Mouse (Mus musculus) ES-Bruce4 (cell line): Measurements from ENCODE around the gene Odf3l1. TPM values are rescaled to one million over a fixed set of nuclear protein-coding genes. Genes with fewer than 3 reads are reported as not detected.

Experiments used
- H3K27ac ChIP-seq: 2 replicates; pipeline ENCODE4 v1.5.1; 2012; ENCODE audit warnings: low read length, inconsistent platforms; ENCODE audit not compliant: insufficient read depth
- H3K27me3 ChIP-seq: 2 replicates; pipeline ENCODE4 v1.6.1; 2012; ENCODE audit warnings: mild to moderate bottlenecking, low read length, inconsistent platforms; ENCODE audit not compliant: control insufficient read depth, poor library complexity, insufficient read depth, severe bottlenecking
- H3K36me3 ChIP-seq: 2 replicates; pipeline ENCODE4 v1.6.1; 2012; ENCODE audit warnings: inconsistent platforms, mild to moderate bottlenecking, low read length, moderate library complexity; ENCODE audit not compliant: control insufficient read depth, poor library complexity, insufficient read depth, severe bottlenecking
- H3K4me1 ChIP-seq: one replicate; pipeline ENCODE4 v1.8.1; 2011; ENCODE audit warnings: low read length; ENCODE audit not compliant: control insufficient read depth, insufficient read depth
- H3K4me3 ChIP-seq: 2 replicates; pipeline ENCODE4 v1.5.1; 2011; ENCODE audit warnings: low read depth, mild to moderate bottlenecking, low read length
- H3K9ac ChIP-seq: 2 replicates; pipeline ENCODE4 v1.6.1; 2012; ENCODE audit warnings: low read depth, mild to moderate bottlenecking, inconsistent platforms; ENCODE audit not compliant: poor library complexity, severe bottlenecking
- H3K9me3 ChIP-seq: replicated peaks from 2 replicates; pipeline ENCODE4 v1.6.1; 2012; ENCODE audit warnings: mild to moderate bottlenecking, low read length, inconsistent platforms; ENCODE audit not compliant: control insufficient read depth, poor library complexity, insufficient read depth, severe bottlenecking
- CTCF ChIP-seq: IDR thresholded peaks from one replicate; pipeline ENCODE4 v1.8.1; 2011; ENCODE audit warnings: low read depth, low read length
- EP300 ChIP-seq: IDR thresholded peaks from 2 replicates; pipeline ENCODE4 v1.6.1; 2011; ENCODE audit warnings: low read depth, low read length; ENCODE audit not compliant: insufficient read depth
- POLR2A ChIP-seq: IDR thresholded peaks from one replicate; pipeline ENCODE4 v1.8.1; 2011; ENCODE audit warnings: low read length; ENCODE audit not compliant: insufficient read depth
- polyA plus RNA-seq: library from polyadenylated mRNA; stranded (reverse); fragments of >200 nt; gene quantifications from 2 replicates; pipeline ENCODE4 v1.2.4, GENCODE M21; 2011; ENCODE audit warnings: low read depth; ENCODE audit not compliant: missing spikeins, insufficient read depth, insufficient read length

The Odf3l1 gene
- polyA plus RNA-seq, 1 experiment = not detected

- Histone ChIP-seq H3K4me3 (no peak overlapping the region), H3K36me3 (no peaks in the 10 kb centered on the region), H3K27ac (no peak overlapping the region), H3K27me3 (no peaks in the 10 kb centered on the region), H3K4me1 (no peaks in the 10 kb centered on the region), H3K9me3 (no peaks in the 10 kb centered on the region), H3K9ac (no peak overlapping the region)
- TF ChIP-seq EP300 (no peak), POLR2A (no peak), CTCF (no peak)
Observed at GRCm38 (mm10) chr9:56886601-56887000, 22.1 kb upstream of the Odf3l1 start.

DNA sequence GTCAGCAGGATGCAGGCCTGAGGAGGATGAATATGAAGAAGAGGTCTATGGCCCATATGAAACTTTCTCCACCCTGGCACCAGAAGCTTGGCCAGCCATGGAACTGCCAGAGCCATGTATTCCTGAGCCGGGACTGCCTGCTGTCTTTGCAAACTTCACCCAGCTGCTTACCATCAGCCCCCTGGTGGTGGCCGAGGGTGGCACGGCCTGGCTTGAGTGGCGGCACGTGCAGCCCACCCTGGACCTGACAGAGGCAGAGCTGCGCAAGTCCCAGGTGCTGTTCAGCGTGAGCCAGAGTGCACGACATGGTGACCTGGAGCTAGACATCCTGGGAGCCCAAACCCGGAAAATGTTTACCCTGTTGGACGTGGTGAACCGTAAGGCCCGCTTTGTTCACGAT lies 21.6 kb upstream of the Odf3l1 start:
- H3K27me3 ChIP-seq = no peaks in the 10 kb centered on the region
- no peaks in the 10 kb centered on the region for H3K4me1 ChIP-seq
- no peaks in the 10 kb centered on the region for H3K36me3 ChIP-seq
- H3K9me3 ChIP-seq = no peaks in the 10 kb centered on the region
- no peak overlapping the region for H3K4me3 ChIP-seq
- no peak overlapping the region for H3K27ac ChIP-seq
- no peak overlapping the region for H3K9ac ChIP-seq
- TF ChIP-seq EP300 (no peak), CTCF (peak; percentile 33), POLR2A (no peak)

DNA sequence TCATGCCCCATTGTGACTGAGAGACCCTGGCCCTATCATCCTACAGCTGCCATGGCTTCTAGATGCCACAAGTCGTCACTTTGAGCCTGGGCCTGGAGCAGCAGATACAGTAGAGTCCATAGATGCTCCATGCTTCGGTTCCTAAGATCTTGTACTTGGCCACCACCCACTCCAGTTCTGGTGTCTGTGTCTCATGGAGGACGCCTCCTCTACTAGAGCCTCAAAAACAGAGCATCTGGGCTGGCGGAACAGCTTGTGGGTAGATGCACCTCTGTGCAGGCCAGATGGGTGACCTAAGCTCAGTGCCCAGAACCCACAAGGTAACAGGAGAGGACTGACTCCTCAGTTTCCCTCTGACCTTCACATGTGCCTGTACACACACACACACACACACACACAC lies 19.8 kb upstream of the Odf3l1 start:
- H3K36me3 ChIP-seq = no peaks in the 10 kb centered on the region
- no peak overlapping the region for H3K27ac ChIP-seq
- no peaks in the 10 kb centered on the region for H3K9me3 ChIP-seq
- no peaks in the 10 kb centered on the region for H3K4me1 ChIP-seq
- no peaks in the 10 kb centered on the region for H3K27me3 ChIP-seq
- no peak overlapping the region for H3K4me3 ChIP-seq
- no peak overlapping the region for H3K9ac ChIP-seq
- TF ChIP-seq EP300 = no peak
- no peak for TF ChIP-seq CTCF
- TF ChIP-seq POLR2A = no peak

- H3K9me3 ChIP-seq = no peaks in the 10 kb centered on the region
- no peaks in the 10 kb centered on the region for H3K36me3 ChIP-seq
- H3K9ac ChIP-seq = no peak overlapping the region
- H3K4me1 ChIP-seq = no peaks in the 10 kb centered on the region
- no peak overlapping the region for H3K27ac ChIP-seq
- no peak overlapping the region for H3K4me3 ChIP-seq
- H3K27me3 ChIP-seq = no peaks in the 10 kb centered on the region
- TF ChIP-seq EP300 (no peak), POLR2A (no peak), CTCF (no peak)
Observed at GRCm38 (mm10) chr9:56883470-56883869, 19.0 kb upstream of the Odf3l1 start.

- no peak overlapping the region for H3K27ac ChIP-seq
Observed at GRCm38 (mm10) chr9:56882818-56883217, 18.3 kb upstream of the Odf3l1 start.

DNA sequence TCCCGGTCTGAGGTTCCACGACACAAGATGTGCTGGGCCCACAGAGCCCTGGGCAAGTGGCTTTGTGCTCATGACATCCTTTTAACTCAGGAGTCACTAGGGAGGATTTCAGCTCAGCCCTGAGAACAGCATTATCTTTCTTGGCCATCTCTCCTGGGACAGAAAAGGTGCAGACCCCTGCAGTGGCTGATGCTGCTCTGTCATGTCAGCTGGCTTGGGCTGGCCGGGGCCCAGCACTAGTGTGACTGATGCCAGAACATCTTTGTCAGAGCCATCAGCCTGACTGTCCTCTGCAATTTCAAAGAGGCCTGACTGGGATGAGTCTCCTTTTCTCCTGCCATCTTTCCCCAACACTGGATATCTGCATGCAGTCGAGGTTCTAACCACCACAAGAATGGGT lies 17.8 kb upstream of the Odf3l1 start:
- Histone ChIP-seq H3K4me3 (no peak overlapping the region), H3K4me1 (no peaks in the 10 kb centered on the region), H3K9me3 (no peaks in the 10 kb centered on the region), H3K36me3 (no peaks in the 10 kb centered on the region), H3K9ac (no peak overlapping the region), H3K27ac (no peak overlapping the region), H3K27me3 (no peaks in the 10 kb centered on the region)
- TF ChIP-seq CTCF = no peak
- TF ChIP-seq POLR2A = no peak
- TF ChIP-seq EP300 = no peak

More at GRCm38 (mm10) chr9:56882818-56883217, 18.3 kb upstream of the Odf3l1 start:
- Histone ChIP-seq H3K9me3 (no peaks in the 10 kb centered on the region), H3K4me1 (no peaks in the 10 kb centered on the region), H3K9ac (no peak overlapping the region), H3K4me3 (no peak overlapping the region), H3K27me3 (no peaks in the 10 kb centered on the region), H3K36me3 (no peaks in the 10 kb centered on the region)
- TF ChIP-seq EP300 (no peak), POLR2A (no peak), CTCF (no peak)
